Mouse (Mus musculus) erythroblast, embryonic 14.5 days (primary cell): ENCODE measurements around the gene Ubald1. TPM values are rescaled to one million over a fixed set of nuclear protein-coding genes. Genes with fewer than 3 reads are reported as not detected.

Experiments
- H3K27me3 ChIP-seq: 2 replicates; pipeline ENCODE4 v1.6.1; 2012; ENCODE audit warnings: inconsistent platforms; ENCODE audit not compliant: control insufficient read depth
- H3K36me3 ChIP-seq: 2 replicates; pipeline ENCODE4 v1.6.1; 2012; ENCODE audit warnings: mild to moderate bottlenecking, inconsistent platforms; ENCODE audit not compliant: control insufficient read depth
- H3K4me1 ChIP-seq: 2 replicates; pipeline ENCODE4 v1.6.1; 2012; ENCODE audit warnings: inconsistent platforms; ENCODE audit not compliant: control insufficient read depth
- H3K4me3 ChIP-seq: replicated peaks from 2 replicates; pipeline ENCODE3; 2012; ENCODE audit warnings: moderate library complexity, mild to moderate bottlenecking, inconsistent platforms
- H3K9me3 ChIP-seq: 2 replicates; pipeline ENCODE4 v1.6.1; 2012; ENCODE audit warnings: low read length, inconsistent platforms, mixed read lengths; ENCODE audit not compliant: control insufficient read depth
- GATA1 ChIP-seq: IDR thresholded peaks from 2 replicates; pipeline ENCODE4 v1.6.1; 2012; ENCODE audit warnings: low read length, inconsistent platforms, mixed read lengths
- TAL1 ChIP-seq: IDR thresholded peaks from 3 replicates; pipeline ENCODE4 v1.6.1; 2012; ENCODE audit warnings: low read length, inconsistent platforms, mixed read lengths
- polyA plus RNA-seq: library from polyadenylated mRNA; stranded (reverse); fragments of >175 nt; gene quantifications from 2 replicates; pipeline ENCODE4 v1.2.3, GENCODE M21; 2012

Ubald1 gene
- polyA plus RNA-seq, 1 experiment, result 16.2 TPM

DNA sequence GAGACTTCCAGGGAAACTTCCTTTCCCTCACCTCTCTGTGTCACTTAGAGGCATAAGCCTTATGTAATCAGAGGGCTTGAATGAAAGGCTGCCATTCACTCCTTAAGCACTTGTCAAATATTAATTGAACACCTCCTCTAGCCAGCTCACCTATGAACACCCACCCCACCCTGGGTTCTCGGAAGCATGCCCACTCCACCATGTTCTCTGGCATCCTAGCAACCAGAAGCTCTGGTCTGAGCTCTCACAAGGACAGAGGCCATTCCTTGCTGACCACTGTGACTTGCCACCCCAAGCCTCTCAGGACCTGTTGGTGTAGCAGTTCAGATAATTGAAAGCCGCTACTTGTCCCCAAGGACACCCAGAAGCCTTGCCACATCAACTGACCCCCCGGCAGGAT, 44.9 kb downstream of the Ubald1 start, which contains the start of gene 4930562C15Rik:
Gene 4930562C15Rik (plus strand): TSS at position 226 of the 400 bp plus-strand sequence.
- TF ChIP-seq TAL1 (no peak), GATA1 (no peak)
- H3K36me3 ChIP-seq, result no peaks in the 10 kb centered on the region

DNA sequence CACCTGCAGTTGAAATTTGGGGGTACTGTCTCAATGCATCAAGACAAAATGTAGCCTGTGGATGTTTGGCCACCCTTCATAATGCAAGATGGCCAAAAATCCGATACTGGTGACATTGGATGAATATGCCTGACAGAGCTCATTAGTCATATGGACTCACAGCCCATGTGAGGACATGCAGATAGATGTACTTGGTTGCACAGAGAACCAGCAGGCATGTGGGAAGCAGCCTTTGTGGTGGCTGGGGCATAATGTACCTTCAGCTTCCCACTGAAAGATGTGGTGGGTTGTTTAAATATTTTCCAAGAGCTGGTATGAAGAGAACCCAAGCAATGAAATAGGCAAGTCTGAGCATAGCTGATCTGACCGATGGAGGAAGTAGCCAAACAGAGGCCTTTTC, 46.3 kb downstream of the Ubald1 start:
- H3K36me3 ChIP-seq, result no peaks in the 10 kb centered on the region
- no peaks in the 10 kb centered on the region for H3K27me3 ChIP-seq
- H3K4me1 ChIP-seq, result peaks cover 12% of the 10 kb centered on the region
- no peak for TF ChIP-seq GATA1
- no peak overlapping the region for H3K4me3 ChIP-seq
- H3K9me3 ChIP-seq, result no peaks in the 10 kb centered on the region

More for the DNA sequence above, 44.9 kb downstream of the Ubald1 start, which contains the start of gene 4930562C15Rik:
- Histone ChIP-seq H3K4me1 (peaks cover 12% of the 10 kb centered on the region), H3K27me3 (no peaks in the 10 kb centered on the region), H3K4me3 (no peak within 1 kb of the TSS), H3K9me3 (no peaks in the 10 kb centered on the region)

DNA sequence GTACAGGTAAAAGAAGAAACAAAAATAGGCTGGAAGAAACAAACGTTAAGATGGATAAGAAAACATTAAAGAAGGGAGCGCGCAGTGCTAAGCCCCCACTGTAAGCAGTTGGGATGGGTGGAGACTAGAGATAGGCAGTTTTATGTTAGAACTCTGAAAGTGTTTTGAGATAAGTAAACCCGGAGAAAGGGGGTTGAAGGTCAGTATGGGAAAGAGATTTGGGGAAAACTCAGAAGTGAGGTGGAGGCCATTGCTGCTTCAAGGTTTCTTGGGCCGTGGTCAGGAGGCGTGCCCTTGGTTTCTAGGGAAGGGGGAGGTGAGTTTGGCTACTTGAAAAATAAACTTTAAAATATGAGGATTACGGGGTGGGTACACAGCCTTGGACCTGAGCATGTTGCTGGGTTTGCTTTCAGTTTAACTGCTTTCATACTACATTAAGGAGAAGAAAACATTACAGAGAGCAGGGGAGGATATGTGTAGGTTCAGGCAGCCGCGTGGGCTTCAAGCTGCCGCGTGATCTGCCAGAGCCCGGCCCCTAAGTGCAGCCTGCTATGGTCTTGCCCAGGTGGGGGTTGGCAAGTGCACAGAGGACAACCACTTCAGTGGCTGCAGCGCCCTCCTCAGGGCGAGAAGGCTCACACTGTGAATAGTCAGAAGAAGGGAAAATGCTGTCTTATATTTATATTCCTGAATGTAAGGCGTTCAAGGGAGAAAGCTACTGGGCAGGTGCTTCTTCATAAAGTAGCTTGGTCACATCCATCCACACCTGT, 48.3 kb downstream of the Ubald1 start:
- no peaks in the 10 kb centered on the region for H3K36me3 ChIP-seq
- no peak for TF ChIP-seq TAL1
- no peak for TF ChIP-seq GATA1
- no peaks in the 10 kb centered on the region for H3K9me3 ChIP-seq
- no peaks in the 10 kb centered on the region for H3K27me3 ChIP-seq
- peaks cover 12% of the 10 kb centered on the region for H3K4me1 ChIP-seq
- H3K4me3 ChIP-seq, result no peak overlapping the region

DNA sequence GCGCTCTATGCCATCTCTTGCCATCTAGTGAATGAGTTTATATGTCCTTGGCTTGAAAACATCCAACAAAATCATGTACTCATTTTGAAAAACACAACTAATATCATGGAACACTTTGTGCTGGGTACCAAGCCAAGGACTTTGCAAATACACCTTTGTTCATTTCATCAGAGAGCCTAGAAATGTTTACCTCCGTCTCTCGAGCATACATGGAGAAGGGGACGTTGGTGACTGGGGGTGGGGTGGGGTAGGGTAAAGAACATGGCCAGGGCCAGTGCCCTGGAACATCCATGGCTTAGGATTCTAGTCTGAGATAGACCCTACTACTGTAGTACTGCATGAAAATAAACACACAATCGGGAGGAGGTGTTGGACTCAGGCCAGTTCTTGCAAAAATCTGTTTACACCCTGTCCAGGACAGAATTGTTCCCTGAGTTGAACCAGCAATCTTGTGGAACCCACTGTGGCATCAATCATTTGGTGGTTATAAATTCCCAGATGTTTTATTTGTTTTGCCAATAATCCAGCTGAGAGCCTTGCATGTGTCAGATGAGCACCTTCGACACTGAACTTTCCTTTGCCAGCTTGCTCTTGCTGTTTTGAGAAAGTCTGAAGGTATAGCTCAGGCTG, 50.7 kb downstream of the Ubald1 start:
- no peak overlapping the region for H3K4me3 ChIP-seq
- TF ChIP-seq GATA1, result no peak
- no peak for TF ChIP-seq TAL1
- H3K36me3 ChIP-seq, result no peaks in the 10 kb centered on the region
- no peaks in the 10 kb centered on the region for H3K27me3 ChIP-seq
- peaks cover 12% of the 10 kb centered on the region for H3K4me1 ChIP-seq
- H3K9me3 ChIP-seq, result no peaks in the 10 kb centered on the region

DNA sequence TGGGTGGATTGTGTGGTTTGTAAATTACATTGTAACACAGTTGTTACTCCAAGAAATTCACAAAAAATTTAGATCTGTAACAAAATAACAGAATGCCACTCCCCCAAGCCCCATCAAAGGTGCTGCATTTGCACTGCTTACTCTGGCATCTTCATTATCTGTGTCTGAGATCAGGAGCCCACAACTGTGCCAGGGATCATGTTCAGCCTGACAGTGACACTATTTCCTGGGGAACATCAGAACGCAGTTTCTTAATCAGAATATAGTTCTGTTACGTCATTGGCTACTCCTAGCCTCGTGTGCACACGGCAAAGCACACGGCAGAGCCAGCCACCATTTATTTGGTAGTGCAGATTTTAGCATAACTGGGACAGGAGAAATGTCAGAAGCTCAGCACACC, 52.5 kb downstream of the Ubald1 start:
- TF ChIP-seq GATA1, result no peak
- no peak for TF ChIP-seq TAL1
- no peak overlapping the region for H3K4me3 ChIP-seq
- no peaks in the 10 kb centered on the region for H3K27me3 ChIP-seq
- H3K9me3 ChIP-seq, result no peaks in the 10 kb centered on the region; the same call in 1 of the 2 replicates
- no peaks in the 10 kb centered on the region for H3K36me3 ChIP-seq
- H3K4me1 ChIP-seq, result peaks cover 12% of the 10 kb centered on the region

Other genes starting within 250 kb of the Ubald1 start
- gene Vasn, start 240.4 kb downstream of the Ubald1 start, polyA plus RNA-seq, result 0.01 and 0.19 TPM in 2 replicates
- 0.66 and 0.80 TPM in 2 replicates for gene Dnaja3, start 240.3 kb downstream of the Ubald1 start, polyA plus RNA-seq
- gene Coro7, start 200.5 kb downstream of the Ubald1 start, polyA plus RNA-seq, result 1.1 and 3.2 TPM in 2 replicates
- 1.9 and 4.0 TPM in 2 replicates for gene Nmral1, start 161.0 kb downstream of the Ubald1 start, polyA plus RNA-seq
- gene Hmox2, start 154.0 kb downstream of the Ubald1 start, polyA plus RNA-seq, result 0.34 and 1.3 TPM in 2 replicates
- 0.93 and 0.95 TPM in 2 replicates for gene Cdip1, start 90.0 kb downstream of the Ubald1 start, polyA plus RNA-seq
- not detected in 2 replicates for gene 4930562C15Rik, start 44.9 kb downstream of the Ubald1 start, polyA plus RNA-seq
- gene Mgrn1, start 5.9 kb upstream of the Ubald1 start, polyA plus RNA-seq, result 0.29 and 0.43 TPM in 2 replicates
- 0.69 and 1.1 TPM in 2 replicates for gene Nudt16l1, start 58.4 kb upstream of the Ubald1 start, polyA plus RNA-seq
- 1.9 TPM in 2 replicates for gene Anks3, start 83.9 kb upstream of the Ubald1 start, polyA plus RNA-seq
- gene Sept12, start 117.5 kb upstream of the Ubald1 start, polyA plus RNA-seq, result not detected in 2 replicates
- not detected in 2 replicates for gene Smim22, start 127.0 kb upstream of the Ubald1 start, polyA plus RNA-seq
- 1.0 and 1.6 TPM in 2 replicates for gene Rogdi, start 133.2 kb upstream of the Ubald1 start, polyA plus RNA-seq
- gene Glyr1, start 169.5 kb upstream of the Ubald1 start, polyA plus RNA-seq, result 0.42 and 0.50 TPM in 2 replicates
- gene Ubn1, start 169.7 kb upstream of the Ubald1 start, polyA plus RNA-seq, result 1.9 and 2.3 TPM in 2 replicates